Mouse (Mus musculus) hindbrain, embryonic 12.5 days (tissue): ENCODE measurements at regions not wholly inside any gene's neighbourhood (a gene's known extent, or its start where the extent isn't known, plus 50 kb on each side); places are given as distances from the start of the nearest gene placed in this dataset.

Experiments
- ATAC-seq: fragments of 200-750 bp; cut with Nextera tagmentation; 2 replicates; pipeline ENCODE4 v1.8.0; 2017; ENCODE audit warnings: moderate TSS enrichment; ENCODE audit not compliant: low FRiP score
- H3K27ac ChIP-seq: fragments of 300-500 bp; sonication (generic); 2 replicates; pipeline ENCODE4 v1.5.1; 2016; ENCODE audit warnings: mild to moderate bottlenecking
- H3K27me3 ChIP-seq: fragments of 300-500 bp; sonication (generic); 2 replicates; pipeline ENCODE4 v1.6.1; 2016; ENCODE audit warnings: mild to moderate bottlenecking
- H3K36me3 ChIP-seq: fragments of 300-500 bp; sonication (generic); 2 replicates; pipeline ENCODE4 v1.6.1; 2016; ENCODE audit warnings: mild to moderate bottlenecking
- H3K4me1 ChIP-seq: fragments of 300-500 bp; sonication (generic); 2 replicates; pipeline ENCODE4 v1.6.1; 2016
- H3K4me2 ChIP-seq: fragments of 300-500 bp; sonication (generic); replicated peaks from 2 replicates; pipeline ENCODE4 v1.6.1; 2016; ENCODE audit warnings: mild to moderate bottlenecking
- H3K4me3 ChIP-seq: fragments of 300-500 bp; sonication (generic); 2 replicates; pipeline ENCODE4 v1.5.1; 2016; ENCODE audit warnings: mild to moderate bottlenecking
- H3K9ac ChIP-seq: fragments of 300-500 bp; sonication (generic); 2 replicates; pipeline ENCODE4 v1.6.1; 2016; ENCODE audit warnings: mild to moderate bottlenecking, moderate library complexity
- H3K9me3 ChIP-seq: fragments of 300-500 bp; sonication (generic); replicated peaks from 2 replicates; pipeline ENCODE4 v1.6.1; 2016; ENCODE audit warnings: mild to moderate bottlenecking
- whole genome bisulfite sequencing: fragments of 180-500 bp; shearing (Covaris S2); methylation state at CpG from one replicate; pipeline ENCODE4 v1.1.7; 2016; 5-methylcytosine and 5-hydroxymethylcytosine counted together

GRCm38 (mm10) chr5:102306309-102306708 lies 174.9 kb upstream of the Arhgap24 start:
- H3K9me3 ChIP-seq = no peaks in the 10 kb centered on the region
- H3K4me3 ChIP-seq = no peak overlapping the region
- H3K36me3 ChIP-seq = no peaks in the 10 kb centered on the region
- no peak overlapping the region for H3K9ac ChIP-seq
- ATAC-seq = no peak
- H3K27me3 ChIP-seq = no peaks in the 10 kb centered on the region
- no peaks in the 10 kb centered on the region for H3K4me1 ChIP-seq
- H3K27ac ChIP-seq = no peak overlapping the region
- H3K4me2 ChIP-seq = no peak overlapping the region

GRCm38 (mm10) chr5:102306718-102307117 lies 174.5 kb upstream of the Arhgap24 start:
- 74% methylated on average over 3 of the region's 3 CpGs for WGBS
- H3K9me3 ChIP-seq = no peaks in the 10 kb centered on the region
- H3K27ac ChIP-seq = no peak overlapping the region
- H3K4me3 ChIP-seq = no peak overlapping the region
- ATAC-seq = no peak
- no peaks in the 10 kb centered on the region for H3K27me3 ChIP-seq
- no peak overlapping the region for H3K9ac ChIP-seq
- H3K4me2 ChIP-seq = no peak overlapping the region
- H3K36me3 ChIP-seq = no peaks in the 10 kb centered on the region
- H3K4me1 ChIP-seq = no peaks in the 10 kb centered on the region

GRCm38 (mm10) chr5:102311570-102311969 lies 169.6 kb upstream of the Arhgap24 start:
- no peak overlapping the region for H3K4me3 ChIP-seq

GRCm38 (mm10) chr5:102328197-102328784 lies 152.9 kb upstream of the Arhgap24 start:
- 82% methylated on average over 2 of the region's 2 CpGs for whole genome bisulfite sequencing
- ATAC-seq = no peak

More at GRCm38 (mm10) chr5:102311570-102311969, 169.6 kb upstream of the Arhgap24 start:
- H3K4me1 ChIP-seq = no peaks in the 10 kb centered on the region
- H3K4me2 ChIP-seq = no peak overlapping the region
- no peaks in the 10 kb centered on the region for H3K27me3 ChIP-seq
- H3K9ac ChIP-seq = no peak overlapping the region
- H3K36me3 ChIP-seq = no peaks in the 10 kb centered on the region
- no peaks in the 10 kb centered on the region for H3K9me3 ChIP-seq
- ATAC-seq = no peak
- no peak overlapping the region for H3K27ac ChIP-seq

GRCm38 (mm10) chr5:102333894-102334293 lies 147.3 kb upstream of the Arhgap24 start:
- Histone ChIP-seq H3K4me2 (no peak overlapping the region), H3K4me3 (no peak overlapping the region), H3K36me3 (no peaks in the 10 kb centered on the region), H3K4me1 (no peaks in the 10 kb centered on the region; the same call in 1 of the 2 replicates), H3K27ac (no peak overlapping the region), H3K9me3 (no peaks in the 10 kb centered on the region), H3K27me3 (no peaks in the 10 kb centered on the region), H3K9ac (no peak overlapping the region)
- no peak for ATAC-seq
- 50% methylated on average over 5 of the region's 5 CpGs for WGBS

More at GRCm38 (mm10) chr5:102328197-102328784, 152.9 kb upstream of the Arhgap24 start:
- Histone ChIP-seq H3K4me1 (no peaks in the 10 kb centered on the region), H3K4me2 (no peak overlapping the region), H3K4me3 (no peak overlapping the region), H3K27me3 (no peaks in the 10 kb centered on the region), H3K9ac (no peak overlapping the region), H3K9me3 (no peaks in the 10 kb centered on the region), H3K27ac (no peak overlapping the region), H3K36me3 (no peaks in the 10 kb centered on the region)

GRCm38 (mm10) chr5:102334442-102335197 lies 146.6 kb upstream of the Arhgap24 start:
- Histone ChIP-seq H3K27ac (peak overlapping the region; percentile 60), H3K9me3 (no peaks in the 10 kb centered on the region), H3K4me3 (no peak overlapping the region), H3K27me3 (no peaks in the 10 kb centered on the region), H3K4me2 (no peak overlapping the region), H3K9ac (no peak overlapping the region), H3K4me1 (no peaks in the 10 kb centered on the region; the same call in 1 of the 2 replicates), H3K36me3 (no peaks in the 10 kb centered on the region)
- ATAC-seq = peak; percentile 60
- WGBS = 64% methylated on average over 13 of the region's 13 CpGs

GRCm38 (mm10) chr5:102366481-102366880 lies 114.7 kb upstream of the Arhgap24 start:
- Histone ChIP-seq H3K9ac (no peak overlapping the region), H3K36me3 (no peaks in the 10 kb centered on the region), H3K27ac (no peak overlapping the region), H3K27me3 (no peaks in the 10 kb centered on the region), H3K4me1 (no peaks in the 10 kb centered on the region), H3K4me3 (no peak overlapping the region), H3K4me2 (no peak overlapping the region), H3K9me3 (no peaks in the 10 kb centered on the region)
- 84% methylated on average over 3 of the region's 3 CpGs for WGBS
- no peak for ATAC-seq

- WGBS = 77% methylated on average over 6 of the region's 6 CpGs
- H3K9me3 ChIP-seq = no peaks in the 10 kb centered on the region
- no peaks in the 10 kb centered on the region for H3K36me3 ChIP-seq
- no peak overlapping the region for H3K9ac ChIP-seq
- no peak overlapping the region for H3K27ac ChIP-seq
- no peaks in the 10 kb centered on the region for H3K4me1 ChIP-seq
- ATAC-seq = peak; percentile 82
- no peak overlapping the region for H3K4me3 ChIP-seq
- H3K4me2 ChIP-seq = no peak overlapping the region
- H3K27me3 ChIP-seq = no peaks in the 10 kb centered on the region
These were observed 107.8 kb upstream of the Arhgap24 start for GRCm38 (mm10) chr5:102373309-102373971.

- peak; percentile 32; the same call in 1 of the 2 replicates for ATAC-seq
- Histone ChIP-seq H3K4me3 (no peak overlapping the region), H3K27me3 (no peaks in the 10 kb centered on the region), H3K36me3 (no peaks in the 10 kb centered on the region), H3K4me2 (no peak overlapping the region), H3K27ac (no peak overlapping the region), H3K9me3 (no peaks in the 10 kb centered on the region), H3K9ac (no peak overlapping the region), H3K4me1 (no peaks in the 10 kb centered on the region)
- 70% methylated on average over 11 of the region's 11 CpGs for WGBS
These were observed 107.0 kb upstream of the Arhgap24 start for GRCm38 (mm10) chr5:102373972-102374755.

- H3K27ac ChIP-seq = no peak overlapping the region
- H3K36me3 ChIP-seq = no peaks in the 10 kb centered on the region
- no peak overlapping the region for H3K9ac ChIP-seq
- no peak overlapping the region for H3K4me3 ChIP-seq
- no peaks in the 10 kb centered on the region for H3K9me3 ChIP-seq
- no peaks in the 10 kb centered on the region for H3K27me3 ChIP-seq
- ATAC-seq = no peak
- H3K4me2 ChIP-seq = no peak overlapping the region
- WGBS = 85% methylated on average over 2 of the region's 2 CpGs
- no peaks in the 10 kb centered on the region for H3K4me1 ChIP-seq
These were observed 105.9 kb upstream of the Arhgap24 start for GRCm38 (mm10) chr5:102375339-102375738.

- no peak overlapping the region for H3K9ac ChIP-seq
- H3K4me1 ChIP-seq = no peaks in the 10 kb centered on the region
- H3K4me2 ChIP-seq = no peak overlapping the region
- H3K4me3 ChIP-seq = no peak overlapping the region
- H3K27me3 ChIP-seq = no peaks in the 10 kb centered on the region
- no peaks in the 10 kb centered on the region for H3K36me3 ChIP-seq
- H3K27ac ChIP-seq = no peak overlapping the region
- 89% methylated on average over 3 of the region's 3 CpGs for WGBS
- no peaks in the 10 kb centered on the region for H3K9me3 ChIP-seq
- no peak for ATAC-seq
These were observed 87.2 kb upstream of the Arhgap24 start for GRCm38 (mm10) chr5:102393941-102394340.

GRCm38 (mm10) chr5:102395608-102396146 lies 85.5 kb upstream of the Arhgap24 start:
- Histone ChIP-seq H3K4me1 (no peaks in the 10 kb centered on the region), H3K4me3 (no peak overlapping the region), H3K36me3 (no peaks in the 10 kb centered on the region), H3K27me3 (no peaks in the 10 kb centered on the region), H3K27ac (no peak overlapping the region), H3K4me2 (no peak overlapping the region), H3K9ac (no peak overlapping the region), H3K9me3 (no peaks in the 10 kb centered on the region)
- 72% methylated on average over 11 of the region's 11 CpGs for WGBS
- ATAC-seq = no peak
